Mouse (Mus musculus) gastrocnemius, postnatal 10 days (tissue): ENCODE results near the gene Crabp2. TPM values are rescaled to one million over a fixed set of nuclear protein-coding genes. Genes with fewer than 3 reads are reported as not detected.

Source experiments
- DNase-seq: peaks from one replicate; pipeline ENCODE4 v3.0.0; 2021; ENCODE audit warnings: mixed read lengths
- total RNA-seq, 2 experiments: library from RNA; stranded (reverse); gene quantifications; 2 replicates each; pipeline ENCODE4 v1.2.3; 2021

Gene Crabp2
- total RNA-seq, 2 experiments from 2014 or later, result 0.96 to 1.1 TPM

- no peak for DNase-seq
These were observed 10.5 kb downstream of the Crabp2 start for GRCm38 (mm10) chr3:87958967-87959366.

- no peak for DNase-seq
These were observed 10.9 kb downstream of the Crabp2 start for GRCm38 (mm10) chr3:87959371-87959770.

- no peak for DNase-seq
These were observed 11.7 kb downstream of the Crabp2 start for GRCm38 (mm10) chr3:87960191-87960585.

GRCm38 (mm10) chr3:87960586-87961191 is 12.2 kb downstream of the Crabp2 start:
- peak; percentile 87 for DNase-seq

GRCm38 (mm10) chr3:87970184-87970938 is 21.9 kb downstream of the Crabp2 start:
- peak; percentile 62 for DNase-seq

- peak; percentile 69 for DNase-seq
These were observed 22.5 kb downstream of the Crabp2 start, which contains the start of gene Nes for GRCm38 (mm10) chr3:87970939-87971488. Gene Nes (plus strand): TSS chr3:87971078.

GRCm38 (mm10) chr3:87971489-87972202 is 23.2 kb downstream of the Crabp2 start:
- no peak for DNase-seq

GRCm38 (mm10) chr3:87972203-87972664 is 23.8 kb downstream of the Crabp2 start:
- DNase-seq, result no peak

GRCm38 (mm10) chr3:87972776-87973175 is 24.3 kb downstream of the Crabp2 start:
- no peak for DNase-seq

GRCm38 (mm10) chr3:87973593-87974380 is 25.3 kb downstream of the Crabp2 start:
- no peak for DNase-seq

- no peak for DNase-seq
These were observed 26.0 kb downstream of the Crabp2 start for GRCm38 (mm10) chr3:87974381-87974987.

- no peak for DNase-seq
These were observed 31.0 kb downstream of the Crabp2 start for GRCm38 (mm10) chr3:87979493-87979892.

- DNase-seq, result no peak
These were observed 31.6 kb downstream of the Crabp2 start for GRCm38 (mm10) chr3:87980085-87980484.

- DNase-seq, result no peak
These were observed 32.3 kb downstream of the Crabp2 start for GRCm38 (mm10) chr3:87980728-87981127.

- no peak for DNase-seq
These were observed 32.8 kb downstream of the Crabp2 start for GRCm38 (mm10) chr3:87981214-87981760.

- peak; percentile 57 for DNase-seq
These were observed 33.7 kb downstream of the Crabp2 start for GRCm38 (mm10) chr3:87981894-87982835.

- peak; percentile 33 for DNase-seq
These were observed 34.6 kb downstream of the Crabp2 start for GRCm38 (mm10) chr3:87982836-87983601.

- no peak for DNase-seq
These were observed 35.2 kb downstream of the Crabp2 start for GRCm38 (mm10) chr3:87983627-87984026.

- no peak for DNase-seq
These were observed 35.6 kb downstream of the Crabp2 start for GRCm38 (mm10) chr3:87984094-87984493.
